Mouse (Mus musculus) embryonic facial prominence, embryonic 14.5 days (tissue): ENCODE measurements around the gene Bmp6. TPM values are rescaled to one million over a fixed set of nuclear protein-coding genes. Genes with fewer than 3 reads are reported as not detected.

Source experiments
- ATAC-seq: fragments of 200-750 bp; cut with Nextera tagmentation; 2 replicates; pipeline ENCODE4 v1.8.0; 2017; ENCODE audit warnings: low read depth, moderate number of reproducible peaks, moderate TSS enrichment
- DNase-seq: peaks from one replicate; pipeline ENCODE4 v3.0.0-alpha.2; 2015; ENCODE audit warnings: low spot score
- H3K27ac ChIP-seq: fragments of 300-500 bp; sonication (generic); replicated peaks from 2 replicates; pipeline ENCODE4 v1.5.1; 2014; ENCODE audit warnings: low read depth, mild to moderate bottlenecking, low read length, moderate library complexity
- H3K27me3 ChIP-seq: fragments of 300-500 bp; sonication (generic); replicated peaks from 2 replicates; pipeline ENCODE4 v1.6.1; 2014; ENCODE audit warnings: low read length; ENCODE audit not compliant: control insufficient read depth, insufficient read depth
- H3K36me3 ChIP-seq: fragments of 300-500 bp; sonication (generic); 2 replicates; pipeline ENCODE4 v1.6.1; 2014; ENCODE audit warnings: low read length, mixed read lengths; ENCODE audit not compliant: control insufficient read depth, insufficient read depth
- H3K4me1 ChIP-seq: fragments of 300-500 bp; sonication (generic); 2 replicates; pipeline ENCODE4 v1.6.1; 2014; ENCODE audit warnings: antibody characterized with exemption, low read length; ENCODE audit not compliant: control insufficient read depth, insufficient read depth
- H3K4me2 ChIP-seq: fragments of 300-500 bp; sonication (generic); 2 replicates; pipeline ENCODE4 v1.6.1; 2014; ENCODE audit warnings: low read depth, mild to moderate bottlenecking, low read length, moderate library complexity, mixed read lengths
- H3K4me3 ChIP-seq: fragments of 300-500 bp; sonication (generic); 2 replicates; pipeline ENCODE4 v1.5.1; 2014; ENCODE audit warnings: low read depth, mild to moderate bottlenecking, low read length
- H3K9ac ChIP-seq: fragments of 300-500 bp; sonication (generic); 2 replicates; pipeline ENCODE4 v1.6.1; 2014; ENCODE audit warnings: low read depth, mild to moderate bottlenecking, low read length, moderate library complexity, mixed read lengths
- H3K9me3 ChIP-seq: fragments of 300-500 bp; sonication (generic); 2 replicates; pipeline ENCODE4 v1.6.1; 2016; ENCODE audit warnings: low read length; ENCODE audit not compliant: control insufficient read depth
- WGBS: fragments of 180-500 bp; shearing (Covaris S2); extraction: QIAGEN DNeasy Blood & Tissue Kit; methylation state at CpG from one replicate; pipeline ENCODE4 v1.1.7; 2014; 5-methylcytosine and 5-hydroxymethylcytosine counted together
- polyA plus RNA-seq: library from polyadenylated mRNA; unstranded; fragments of >200 nt; fragmentation: Nextera tagmentation; extraction: Ambion mirVana; gene quantifications from 2 replicates; pipeline ENCODE4 v1.2.1, GENCODE M21; 2014

Bmp6 gene
- polyA plus RNA-seq, 1 experiment from 2014 or later, result 3.9 TPM

GRCm38 (mm10) chr13:38347775-38348135 is 2.8 kb downstream of the Bmp6 start:
- DNase-seq, result no peak
- WGBS, result 19% methylated on average over 5 of the region's 5 CpGs

GRCm38 (mm10) chr13:38349046-38349445 is 4.1 kb downstream of the Bmp6 start:
- Histone ChIP-seq H3K4me2 (no peak overlapping the region), H3K27ac (no peak overlapping the region), H3K4me1 (peaks cover 26% of the 10 kb centered on the region), H3K27me3 (peaks cover 44% of the 10 kb centered on the region), H3K36me3 (no peaks in the 10 kb centered on the region), H3K9ac (no peak overlapping the region), H3K4me3 (no peak overlapping the region), H3K9me3 (no peaks in the 10 kb centered on the region)
- DNase-seq (no peak), ATAC-seq (no peak)
- WGBS, result 67% methylated on average over 4 of the region's 4 CpGs

More at GRCm38 (mm10) chr13:38347775-38348135, 2.8 kb downstream of the Bmp6 start:
- H3K27me3 ChIP-seq, result peaks cover 49% of the 10 kb centered on the region
- no peak overlapping the region for H3K27ac ChIP-seq
- H3K4me2 ChIP-seq, result peak overlapping the region; percentile 93
- ATAC-seq, result no peak
- peaks cover 26% of the 10 kb centered on the region for H3K4me1 ChIP-seq
- H3K36me3 ChIP-seq, result no peaks in the 10 kb centered on the region
- no peaks in the 10 kb centered on the region for H3K9me3 ChIP-seq
- H3K4me3 ChIP-seq, result peak overlapping the region; percentile 52; the same call in 1 of the 2 replicates
- no peak overlapping the region for H3K9ac ChIP-seq

- peaks cover 39% of the 10 kb centered on the region for H3K27me3 ChIP-seq
- no peaks in the 10 kb centered on the region for H3K9me3 ChIP-seq
- ATAC-seq (no peak), DNase-seq (no peak)
- no peak overlapping the region for H3K4me2 ChIP-seq
- WGBS, result 74% methylated on average over 5 of the region's 5 CpGs
- peaks cover 26% of the 10 kb centered on the region for H3K4me1 ChIP-seq
- no peak overlapping the region for H3K4me3 ChIP-seq
- no peak overlapping the region for H3K9ac ChIP-seq
- H3K27ac ChIP-seq, result no peak overlapping the region
- no peaks in the 10 kb centered on the region for H3K36me3 ChIP-seq
Observed at GRCm38 (mm10) chr13:38349818-38350217, 4.9 kb downstream of the Bmp6 start.

DNA sequence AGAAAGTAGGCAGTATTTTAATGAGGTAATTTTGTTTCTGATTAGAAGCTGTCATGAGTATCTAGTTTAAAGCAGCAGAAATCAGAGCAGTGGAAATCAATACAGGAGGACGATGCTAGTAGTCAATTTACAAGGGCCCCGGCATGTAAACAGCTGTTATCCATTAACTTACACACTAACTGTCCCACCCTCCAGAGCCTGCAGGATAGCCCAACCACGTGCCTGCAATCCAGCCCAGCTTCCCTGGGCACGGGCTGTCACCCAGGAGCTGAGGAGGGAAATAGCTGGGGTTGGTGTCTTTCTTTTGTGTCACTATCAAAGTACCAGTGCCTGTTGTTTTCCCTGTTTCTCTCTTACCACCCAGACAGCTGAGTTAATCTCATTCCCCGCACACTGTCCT is 7.1 kb downstream of the Bmp6 start:
- no peak for DNase-seq
- no peak for ATAC-seq
- 25% methylated on average over 5 of the region's 5 CpGs for WGBS

DNA sequence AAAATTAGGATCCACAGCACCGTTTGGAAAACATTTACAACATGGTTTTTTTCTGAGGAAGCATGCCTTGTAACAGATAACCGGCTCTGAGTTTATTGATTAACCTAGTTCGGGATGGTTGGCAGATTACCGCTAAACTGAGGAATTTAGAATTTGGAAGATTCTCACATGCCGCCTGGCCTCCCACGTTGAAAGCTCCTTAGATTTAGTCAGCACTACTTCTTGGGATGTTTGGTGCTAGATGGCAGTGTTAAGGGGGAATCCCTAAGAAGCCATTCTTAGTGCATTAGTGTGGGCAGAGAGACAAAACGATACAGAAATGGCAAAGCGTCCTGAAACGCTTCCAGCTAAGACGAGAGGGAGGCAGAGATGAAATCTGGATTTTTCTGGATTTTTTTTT is 8.1 kb downstream of the Bmp6 start:
- H3K9me3 ChIP-seq, result no peaks in the 10 kb centered on the region
- H3K9ac ChIP-seq, result no peak overlapping the region
- peaks cover 7% of the 10 kb centered on the region; the same call in 1 of the 2 replicates for H3K4me1 ChIP-seq
- H3K36me3 ChIP-seq, result no peaks in the 10 kb centered on the region
- H3K4me3 ChIP-seq, result no peak overlapping the region
- H3K27ac ChIP-seq, result no peak overlapping the region
- no peak for DNase-seq
- H3K27me3 ChIP-seq, result peaks cover 9% of the 10 kb centered on the region
- WGBS, result 64% methylated on average over 10 of the region's 10 CpGs
- no peak overlapping the region for H3K4me2 ChIP-seq
- ATAC-seq, result no peak

More for the DNA sequence above, 7.1 kb downstream of the Bmp6 start:
- Histone ChIP-seq H3K9me3 (no peaks in the 10 kb centered on the region), H3K4me2 (no peak overlapping the region), H3K4me1 (peaks cover 15% of the 10 kb centered on the region; the same call in 1 of the 2 replicates), H3K4me3 (no peak overlapping the region), H3K36me3 (no peaks in the 10 kb centered on the region), H3K27me3 (peaks cover 19% of the 10 kb centered on the region), H3K9ac (no peak overlapping the region), H3K27ac (no peak overlapping the region)

- WGBS, result 61% methylated on average over 24 of the region's 24 CpGs
- Histone ChIP-seq H3K9ac (no peak overlapping the region), H3K27ac (no peak overlapping the region), H3K36me3 (no peaks in the 10 kb centered on the region), H3K4me2 (no peak overlapping the region), H3K9me3 (no peaks in the 10 kb centered on the region), H3K27me3 (peaks cover 5% of the 10 kb centered on the region; the same call in 1 of the 2 replicates), H3K4me1 (peaks cover 12% of the 10 kb centered on the region), H3K4me3 (no peak overlapping the region)
- DNase-seq (no peak), ATAC-seq (no peak)
Observed at GRCm38 (mm10) chr13:38353420-38354255, 8.7 kb downstream of the Bmp6 start.

GRCm38 (mm10) chr13:38354284-38354683 is 9.4 kb downstream of the Bmp6 start:
- H3K36me3 ChIP-seq, result no peaks in the 10 kb centered on the region

GRCm38 (mm10) chr13:38359045-38359444 is 14.1 kb downstream of the Bmp6 start:
- ATAC-seq (0 out of 2 replicates have a peak, but pooled peaks have one; percentile 18), DNase-seq (peak; percentile 68)
- Histone ChIP-seq H3K9me3 (no peaks in the 10 kb centered on the region), H3K4me3 (no peak overlapping the region), H3K9ac (no peak overlapping the region), H3K36me3 (no peaks in the 10 kb centered on the region), H3K4me1 (peaks cover 6% of the 10 kb centered on the region), H3K27me3 (no peaks in the 10 kb centered on the region), H3K4me2 (peak overlapping the region; percentile 14; the same call in 1 of the 2 replicates), H3K27ac (0 out of 2 replicates have a peak overlapping the region, but pooled peaks have one; percentile 13)
- WGBS, result 42% methylated on average over 4 of the region's 4 CpGs

More at GRCm38 (mm10) chr13:38354284-38354683, 9.4 kb downstream of the Bmp6 start:
- Histone ChIP-seq H3K4me2 (no peak overlapping the region), H3K4me3 (no peak overlapping the region), H3K9ac (no peak overlapping the region), H3K9me3 (no peaks in the 10 kb centered on the region), H3K4me1 (peaks cover 14% of the 10 kb centered on the region), H3K27ac (no peak overlapping the region), H3K27me3 (peaks cover 5% of the 10 kb centered on the region; the same call in 1 of the 2 replicates)
- no peak for DNase-seq
- ATAC-seq, result no peak
- 64% methylated on average over 1 of the region's 1 CpGs for WGBS
